Mouse (Mus musculus): ENCODE measurements around the gene Neo1. TPM values are rescaled to one million over a fixed set of nuclear protein-coding genes. Genes with fewer than 3 reads are reported as not detected.
A peak's percentile ranks its signal among the peaks of the same experiment; 100 is the strongest.

Neo1 gene
- polyA plus RNA-seq, 1 experiment from 2014 or later: 27.9 TPM

DNA sequence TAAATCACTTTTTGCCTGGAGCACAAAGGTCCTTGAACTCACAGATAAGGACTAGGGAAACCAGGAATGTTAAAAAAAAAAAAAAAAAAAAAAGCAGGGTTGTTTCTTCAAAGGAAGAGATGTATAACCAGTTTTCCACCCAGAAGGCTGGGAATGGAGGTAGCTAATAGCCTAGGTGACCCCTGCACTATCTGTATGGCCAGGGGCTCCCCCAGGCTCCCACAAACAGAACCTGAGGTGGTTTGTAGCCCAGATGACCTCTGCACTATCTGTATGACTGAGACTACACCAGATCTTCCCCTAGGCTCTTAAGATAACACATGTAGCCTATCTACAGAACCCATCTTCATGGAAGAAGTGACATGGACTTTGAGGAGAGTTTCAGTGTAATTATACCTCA lies 5.6 kb upstream of the Neo1 start:
- no peak for DNase-seq (ENCODE audit: low spot score)
- no peak overlapping the region for H3K9ac ChIP-seq (replicated peaks; ENCODE audit: low read depth)

DNA sequence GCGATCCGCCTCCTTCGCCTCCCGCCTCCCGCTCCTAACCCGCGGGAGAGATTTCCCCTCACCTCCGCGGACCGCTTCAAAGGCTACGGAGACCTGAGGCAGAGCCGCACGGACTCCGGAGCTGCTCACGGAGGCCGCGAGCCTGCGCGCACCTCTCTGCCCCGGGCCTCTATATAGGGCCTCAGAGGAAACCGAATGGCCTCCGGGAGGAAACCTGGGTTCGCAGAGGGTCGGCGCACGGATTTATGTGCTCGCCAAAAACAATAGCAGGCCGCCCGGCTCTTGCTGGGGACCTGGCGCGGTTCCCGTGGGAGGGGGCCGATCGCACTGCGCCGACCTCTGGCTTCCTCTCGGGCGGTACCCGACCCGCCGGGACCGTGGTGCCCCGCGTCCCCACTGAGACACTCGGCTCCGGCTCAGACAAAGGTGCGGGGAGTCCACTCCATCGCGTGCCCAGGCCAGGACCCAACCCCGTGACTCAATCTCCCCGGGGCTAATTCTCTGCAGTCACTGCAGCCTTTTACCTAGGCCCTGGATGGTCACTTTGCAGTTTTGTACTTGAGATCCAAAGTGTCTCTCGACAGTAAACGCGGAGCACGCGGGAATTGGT lies 596 bp upstream of the Neo1 start:
- Histone ChIP-seq H3K27ac (ENCODE audit: low read length) (peak overlapping the region; percentile 96), H3K9ac (replicated peaks; ENCODE audit: low read depth) (peak overlapping the region; percentile 85), H3K9me3 (ENCODE audit: low read length) (no peaks in the 10 kb centered on the region), H3K27me3 (replicated peaks; ENCODE audit: insufficient read depth, low read length) (no peaks in the 10 kb centered on the region), H3K4me2 (replicated peaks; ENCODE audit: low read depth, low read length) (peak overlapping the region; percentile 85), H3K36me3 (ENCODE audit: insufficient read depth, low read length) (no peaks in the 10 kb centered on the region), H3K4me3 (ENCODE audit: low read depth, low read length) (peak overlapping the region; percentile 80), H3K4me1 (ENCODE audit: insufficient read depth, low read depth, low read length) (no peaks in the 10 kb centered on the region)
- under 1% methylated on average over 56 of the region's 56 CpGs for WGBS
- TF ChIP-seq EP300 (IDR thresholded peaks at IDR 0.05) (no peak), CTCF (IDR thresholded peaks at IDR 0.05) (no peak)
- ATAC-seq (peak; percentile 14), DNase-seq (ENCODE audit: low spot score) (no peak)

More for the DNA sequence above, 5.6 kb upstream of the Neo1 start:
- H3K36me3 ChIP-seq (ENCODE audit: insufficient read depth, low read length): no peaks in the 10 kb centered on the region
- H3K4me1 ChIP-seq (ENCODE audit: insufficient read depth, low read depth, low read length): no peaks in the 10 kb centered on the region
- no peak for TF ChIP-seq CTCF (IDR thresholded peaks at IDR 0.05)
- TF ChIP-seq EP300 (IDR thresholded peaks at IDR 0.05): no peak
- no peaks in the 10 kb centered on the region for H3K27me3 ChIP-seq (replicated peaks; ENCODE audit: insufficient read depth, low read length)
- H3K27ac ChIP-seq (ENCODE audit: low read length): no peak overlapping the region
- ATAC-seq: no peak
- no peak overlapping the region for H3K4me3 ChIP-seq (ENCODE audit: low read depth, low read length)
- no peak overlapping the region for H3K4me2 ChIP-seq (replicated peaks; ENCODE audit: low read depth, low read length)
- no peaks in the 10 kb centered on the region for H3K9me3 ChIP-seq (ENCODE audit: low read length)

DNA sequence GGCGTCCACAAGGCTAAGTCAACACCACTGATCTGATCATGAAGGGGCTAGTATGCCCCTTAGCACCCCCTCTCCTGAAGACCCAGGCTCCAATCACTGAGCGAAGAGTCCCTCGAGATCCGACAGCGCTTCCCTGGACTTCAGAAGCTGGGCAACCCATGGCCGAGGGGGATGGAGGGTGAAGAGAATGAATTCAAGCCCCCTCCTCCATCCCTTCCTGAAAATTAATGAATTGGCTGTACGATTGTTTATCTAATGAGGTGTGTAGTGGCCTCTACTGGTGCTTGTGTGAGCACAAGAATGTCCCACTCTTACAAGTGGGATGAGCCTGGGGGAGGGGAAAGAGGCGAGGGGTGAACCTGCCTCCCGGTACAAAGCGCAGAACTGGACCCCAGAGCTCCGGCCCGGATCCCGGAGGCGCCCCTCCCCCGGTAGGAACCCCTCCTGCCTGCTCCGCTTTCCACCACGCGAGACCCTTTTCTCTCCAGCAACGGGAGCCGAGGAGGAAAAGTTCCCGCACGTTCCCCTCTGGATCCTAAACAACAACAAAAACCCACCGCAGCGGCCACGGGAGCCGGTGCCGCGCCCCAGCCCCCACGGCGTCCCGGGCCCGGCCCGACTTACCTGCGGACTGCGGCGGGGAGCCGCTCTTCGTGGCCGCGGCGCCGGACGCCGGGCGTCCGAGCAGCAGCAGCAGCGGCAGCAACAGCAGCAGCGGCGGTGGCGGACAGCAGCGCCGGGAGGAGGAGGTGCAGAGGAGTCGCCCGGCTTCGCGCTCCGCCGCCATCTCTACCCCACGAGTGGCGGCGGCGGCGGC lies 691 bp downstream of the Neo1 start:
- no peaks in the 10 kb centered on the region for H3K9me3 ChIP-seq (ENCODE audit: low read length)
- WGBS: under 1% methylated on average over 40 of the region's 63 CpGs
- peak overlapping the region; percentile 80 for H3K4me3 ChIP-seq (ENCODE audit: low read depth, low read length)
- no peaks in the 10 kb centered on the region for H3K27me3 ChIP-seq (replicated peaks; ENCODE audit: insufficient read depth, low read length)
- H3K27ac ChIP-seq (ENCODE audit: low read length): peak overlapping the region; percentile 96
- H3K4me1 ChIP-seq (ENCODE audit: insufficient read depth, low read depth, low read length): no peaks in the 10 kb centered on the region
- no peaks in the 10 kb centered on the region for H3K36me3 ChIP-seq (ENCODE audit: insufficient read depth, low read length)
- ATAC-seq (no peak), DNase-seq (ENCODE audit: low spot score) (peak; percentile 69)
- H3K4me2 ChIP-seq (replicated peaks; ENCODE audit: low read depth, low read length): peak overlapping the region; percentile 85
- TF ChIP-seq CTCF (IDR thresholded peaks at IDR 0.05): no peak; the same call in 1 of the 2 replicates
- TF ChIP-seq EP300 (IDR thresholded peaks at IDR 0.05): no peak
- H3K9ac ChIP-seq (replicated peaks; ENCODE audit: low read depth): peak overlapping the region; percentile 85

DNA sequence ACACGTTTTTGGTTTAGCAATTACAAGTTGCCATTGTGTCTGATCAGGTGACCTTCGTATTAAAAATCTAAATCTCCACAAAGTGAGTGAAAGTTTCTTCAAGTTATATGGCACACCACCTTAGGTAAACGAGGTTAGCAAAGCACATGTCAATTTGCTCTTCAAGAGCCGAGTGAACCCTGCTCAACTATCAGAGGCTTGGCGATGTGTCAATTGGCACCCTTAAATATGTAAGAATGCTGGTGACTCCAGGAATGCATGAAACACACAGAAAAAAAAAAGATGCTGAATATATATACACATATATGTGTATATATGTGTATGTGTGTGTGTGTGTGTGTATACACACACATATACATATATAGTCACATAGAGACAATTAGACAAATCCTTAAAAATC lies 1.4 kb downstream of the Neo1 start:
- Histone ChIP-seq H3K9ac (replicated peaks; ENCODE audit: low read depth) (0 out of 2 replicates have a peak overlapping the region, but pooled peaks have one; percentile 85), H3K4me2 (replicated peaks; ENCODE audit: low read depth, low read length) (peak overlapping the region; percentile 85), H3K4me3 (ENCODE audit: low read depth, low read length) (peak overlapping the region; percentile 80), H3K9me3 (ENCODE audit: low read length) (no peaks in the 10 kb centered on the region), H3K27me3 (replicated peaks; ENCODE audit: insufficient read depth, low read length) (no peaks in the 10 kb centered on the region), H3K4me1 (ENCODE audit: insufficient read depth, low read depth, low read length) (no peaks in the 10 kb centered on the region), H3K36me3 (ENCODE audit: insufficient read depth, low read length) (no peaks in the 10 kb centered on the region), H3K27ac (ENCODE audit: low read length) (peak overlapping the region; percentile 96; the same call in 1 of the 2 replicates)
- 13% methylated on average over 5 of the region's 5 CpGs for WGBS
- DNase-seq (ENCODE audit: low spot score): peak; percentile 69
- TF ChIP-seq EP300 (IDR thresholded peaks at IDR 0.05) (no peak), CTCF (IDR thresholded peaks at IDR 0.05) (no peak)
- no peak for ATAC-seq

DNA sequence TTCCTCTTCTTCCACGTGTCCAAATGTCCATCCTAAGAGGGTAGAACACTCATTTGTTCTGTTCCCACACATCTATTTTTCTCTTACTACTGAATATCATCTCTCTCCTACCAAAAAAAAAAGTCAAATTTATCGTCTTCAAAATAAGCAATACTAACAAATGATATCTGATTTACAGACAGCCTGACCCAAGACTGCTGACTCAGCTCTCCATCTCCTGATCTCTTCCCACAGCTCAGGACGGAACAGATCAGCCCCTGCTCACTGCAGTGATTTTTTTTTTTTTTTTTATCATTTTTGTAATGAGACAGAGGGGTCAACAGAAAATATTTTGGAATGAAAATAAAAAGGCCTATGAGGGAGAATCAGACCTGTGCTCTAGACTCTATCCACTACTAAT lies 2.7 kb downstream of the Neo1 start:
- no peaks in the 10 kb centered on the region for H3K4me1 ChIP-seq (ENCODE audit: insufficient read depth, low read depth, low read length)
- no peak overlapping the region for H3K27ac ChIP-seq (ENCODE audit: low read length)
- 50% methylated on average over 3 of the region's 3 CpGs for WGBS
- no peak overlapping the region for H3K4me3 ChIP-seq (ENCODE audit: low read depth, low read length)
- no peak overlapping the region for H3K9ac ChIP-seq (replicated peaks; ENCODE audit: low read depth)
- DNase-seq (ENCODE audit: low spot score) (no peak), ATAC-seq (no peak)
- peak overlapping the region; percentile 27; the same call in 1 of the 2 replicates for H3K4me2 ChIP-seq (replicated peaks; ENCODE audit: low read depth, low read length)
- TF ChIP-seq CTCF (IDR thresholded peaks at IDR 0.05) (no peak), EP300 (IDR thresholded peaks at IDR 0.05) (no peak)
- H3K9me3 ChIP-seq (ENCODE audit: low read length): no peaks in the 10 kb centered on the region
- H3K27me3 ChIP-seq (replicated peaks; ENCODE audit: insufficient read depth, low read length): no peaks in the 10 kb centered on the region
- no peaks in the 10 kb centered on the region for H3K36me3 ChIP-seq (ENCODE audit: insufficient read depth, low read length)

DNA sequence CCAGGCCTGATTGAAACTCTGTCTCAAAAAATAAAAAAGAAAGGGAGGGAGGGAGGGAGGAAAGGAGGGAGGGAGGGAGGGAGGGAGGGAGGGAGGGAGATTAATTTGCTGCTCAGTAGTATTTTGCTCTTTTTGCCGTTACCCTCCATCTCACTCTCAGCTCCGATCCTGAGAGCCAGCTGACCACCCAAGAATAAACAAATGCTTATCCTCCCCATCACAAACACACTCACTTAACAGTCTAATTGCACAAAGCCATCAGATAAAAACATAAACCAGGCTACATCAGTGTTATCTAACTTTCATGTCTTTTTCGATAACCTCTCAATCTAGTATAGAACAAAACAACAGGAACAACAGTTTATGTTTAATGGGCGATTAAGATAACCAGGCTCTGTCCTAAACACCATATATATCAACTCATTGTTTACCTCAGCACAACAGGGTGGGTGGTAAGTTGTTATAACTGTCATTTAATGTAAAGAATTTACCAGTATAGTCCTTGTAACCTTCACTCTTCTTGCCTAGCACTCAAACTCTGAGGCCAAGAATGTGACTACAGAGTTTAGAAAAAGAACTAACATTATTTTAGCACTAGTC lies 11.9 kb downstream of the Neo1 start:
- Histone ChIP-seq H3K9ac (replicated peaks; ENCODE audit: low read depth) (no peak overlapping the region), H3K36me3 (ENCODE audit: insufficient read depth, low read length) (no peaks in the 10 kb centered on the region), H3K4me2 (replicated peaks; ENCODE audit: low read depth, low read length) (no peak overlapping the region), H3K4me1 (ENCODE audit: insufficient read depth, low read depth, low read length) (no peaks in the 10 kb centered on the region), H3K27ac (ENCODE audit: low read length) (no peak overlapping the region), H3K27me3 (replicated peaks; ENCODE audit: insufficient read depth, low read length) (no peaks in the 10 kb centered on the region), H3K9me3 (ENCODE audit: low read length) (no peaks in the 10 kb centered on the region), H3K4me3 (ENCODE audit: low read depth, low read length) (no peak overlapping the region)
- WGBS: 31% methylated on average over 4 of the region's 4 CpGs
- TF ChIP-seq EP300 (IDR thresholded peaks at IDR 0.05) (no peak), CTCF (IDR thresholded peaks at IDR 0.05) (no peak)
- ATAC-seq (no peak), DNase-seq (ENCODE audit: low spot score) (peak; percentile 27)
